Mouse (Mus musculus) CH12.LX (cell line): ENCODE data around the gene Rgs3. TPM values are rescaled to one million over a fixed set of nuclear protein-coding genes. Genes with fewer than 3 reads are reported as not detected.
A peak's percentile ranks its signal among the peaks of the same experiment; 100 is the strongest.

Experiments
- DNase-seq: peaks from one replicate; pipeline ENCODE4 v3.0.0-alpha.2; 2013; ENCODE audit errors: extremely low read depth
- H3K27ac ChIP-seq: 2 replicates; pipeline ENCODE4 v1.5.1; 2012; ENCODE audit warnings: low read depth, mild to moderate bottlenecking, control low read depth, moderate library complexity; ENCODE audit not compliant: insufficient read depth
- H3K27me3 ChIP-seq: replicated peaks from 2 replicates; pipeline ENCODE3; 2012; ENCODE audit warnings: inconsistent platforms
- H3K36me3 ChIP-seq, 2 experiments: replicated peaks in 1 of 2; 2 replicates each; pipeline versions ENCODE3 to v1.6.1; 2012; ENCODE audit warnings: inconsistent platforms in 1 of 2, low read length in 1 of 2, mild to moderate bottlenecking in 1 of 2, mixed read lengths in 1 of 2, moderate library complexity in 1 of 2; ENCODE audit not compliant: control insufficient read depth in 1 of 2, insufficient read depth in 1 of 2
- H3K4me1 ChIP-seq, 2 experiments: 2 replicates each; pipeline ENCODE4 v1.6.1; 2012; ENCODE audit warnings: inconsistent platforms in 1 of 2, moderate library complexity in 1 of 2; ENCODE audit not compliant: insufficient read depth in 2 of 2, control insufficient read depth in 1 of 2
- H3K4me2 ChIP-seq: 2 replicates; pipeline ENCODE4 v1.6.1; 2012; ENCODE audit warnings: low read depth, mild to moderate bottlenecking, control low read depth; ENCODE audit not compliant: poor library complexity, insufficient read depth, severe bottlenecking
- H3K4me3 ChIP-seq, 3 experiments: fragments of 150-350 bp in 1 of 3; sonication (generic) in 1 of 3; replicated peaks in 1 of 3; 2 replicates each; pipeline versions ENCODE3 to v1.5.1; 2011 to 2012; ENCODE audit warnings: low read depth in 2 of 3, low read length in 2 of 3, mild to moderate bottlenecking in 2 of 3, moderate library complexity in 2 of 3, control low read depth in 1 of 3, improper control_type of control experiment in 1 of 3, inconsistent platforms in 1 of 3, mixed read lengths in 1 of 3; ENCODE audit not compliant: poor library complexity in 1 of 3
- H3K79me2 ChIP-seq: replicated peaks from 2 replicates; pipeline ENCODE4 v1.6.1; 2012; ENCODE audit warnings: mild to moderate bottlenecking, moderate library complexity; ENCODE audit not compliant: control insufficient read depth, poor library complexity, insufficient read depth, severe bottlenecking; ENCODE audit errors: extremely low read depth
- H3K9ac ChIP-seq: 2 replicates; pipeline ENCODE4 v1.6.1; 2012; ENCODE audit warnings: low read depth, mild to moderate bottlenecking, control low read depth, moderate library complexity; ENCODE audit not compliant: insufficient read depth
- H3K9me3 ChIP-seq: replicated peaks from 2 replicates; pipeline ENCODE3; 2012; ENCODE audit warnings: low read length, inconsistent platforms, mixed read lengths
- BHLHE40 ChIP-seq: IDR thresholded peaks from 2 replicates; pipeline ENCODE4 v1.6.1; 2011; ENCODE audit warnings: mild to moderate bottlenecking, low read depth, low read length, improper control_type of control experiment
- CHD1 ChIP-seq: IDR thresholded peaks from 2 replicates; pipeline ENCODE4 v1.6.1; 2012; ENCODE audit warnings: low read depth, low read length, improper control_type of control experiment, inconsistent platforms
- ETS1 ChIP-seq: conservative IDR thresholded peaks from 2 replicates; pipeline ENCODE4 v1.6.1; 2012; ENCODE audit warnings: low read depth, mild to moderate bottlenecking, inconsistent platforms, low read length, improper control_type of control experiment, moderate library complexity
- IRF4 ChIP-seq: IDR thresholded peaks from 2 replicates; pipeline ENCODE4 v1.6.1; 2014; ENCODE audit warnings: low read depth, mild to moderate bottlenecking, inconsistent platforms, low read length, improper control_type of control experiment
- JUND ChIP-seq: conservative IDR thresholded peaks from 2 replicates; pipeline ENCODE4 v1.6.1; 2011; ENCODE audit warnings: low read depth, low read length, improper control_type of control experiment
- MAFK ChIP-seq: IDR thresholded peaks from 2 replicates; pipeline ENCODE4 v1.6.1; 2011; ENCODE audit warnings: low read length, improper control_type of control experiment; ENCODE audit not compliant: insufficient replicate concordance
- MXI1 ChIP-seq: IDR thresholded peaks from 2 replicates; pipeline ENCODE4 v1.6.1; 2011; ENCODE audit warnings: mild to moderate bottlenecking, low read depth, low read length, improper control_type of control experiment
- NELFE ChIP-seq: IDR thresholded peaks from 2 replicates; pipeline ENCODE4 v1.6.1; 2011; ENCODE audit warnings: low read depth, low read length, improper control_type of control experiment
- PAX5 ChIP-seq: IDR thresholded peaks from 2 replicates; pipeline ENCODE4 v1.6.1; 2012; ENCODE audit warnings: low read length, inconsistent platforms, mixed read lengths
- POLR2A ChIP-seq: IDR thresholded peaks from 2 replicates; pipeline ENCODE4 v1.6.1; 2011; ENCODE audit warnings: low read depth, mild to moderate bottlenecking, improper control_type of control experiment, low read length
- RAD21 ChIP-seq: IDR thresholded peaks from 2 replicates; pipeline ENCODE4 v1.6.1; 2011; ENCODE audit warnings: low read depth, mild to moderate bottlenecking, low read length, improper control_type of control experiment, moderate library complexity
- SIN3A ChIP-seq: IDR thresholded peaks from 2 replicates; pipeline ENCODE4 v1.6.1; 2012; ENCODE audit warnings: low read length, improper control_type of control experiment, inconsistent platforms
- TBP ChIP-seq: conservative IDR thresholded peaks from 2 replicates; pipeline ENCODE4 v1.6.1; 2011; ENCODE audit warnings: low read depth, low read length, improper control_type of control experiment
- USF1 ChIP-seq: IDR thresholded peaks from 2 replicates; pipeline ENCODE4 v1.6.1; 2014; ENCODE audit warnings: low read depth, mild to moderate bottlenecking, inconsistent platforms, low read length, improper control_type of control experiment
- ZC3H11A ChIP-seq: IDR thresholded peaks from 2 replicates; pipeline ENCODE4 v1.6.1; 2012; ENCODE audit warnings: low read depth, mild to moderate bottlenecking, inconsistent platforms, low read length, improper control_type of control experiment
- dilution Hi-C: fragments of 300-500 bp; cut with MboI; formaldehyde crosslinking; loops from 2 replicates; pipeline ENCODE4 v1.14.3; 2020; ENCODE audit warnings: low sequenced_read_pairs; ENCODE audit not compliant: extremely low pct_unique_long_range_greater_than_20kb, extremely low pct_ligation_motif_present
- in situ Hi-C: fragments of 300-500 bp; cut with MboI; formaldehyde crosslinking; loops from 3 replicates; pipeline ENCODE4 v1.14.3; 2019; ENCODE audit warnings: low sequenced_read_pairs, low pct_ligation_motif_present, low pct_unique_long_range_greater_than_20kb, mixed read lengths
- polyA plus RNA-seq: library from polyadenylated mRNA; unstranded; fragments of >175 nt; gene quantifications from 2 replicates; pipeline ENCODE4 v1.2.1, GENCODE M21; 2012; ENCODE audit warnings: low read depth; ENCODE audit not compliant: insufficient read length
- total RNA-seq, 2 experiments: library from RNA; depleted of rRNA; stranded (reverse); fragments of 300-350 nt in 1 of 2; fragments of >200 nt in 1 of 2; gene quantifications; 2 replicates each; pipeline ENCODE4 v1.2.3; 2012 to 2014

The Rgs3 gene
- total and polyA plus RNA-seq, 3 experiments = 3.3 to 6.0 (median 3.5) TPM

DNA sequence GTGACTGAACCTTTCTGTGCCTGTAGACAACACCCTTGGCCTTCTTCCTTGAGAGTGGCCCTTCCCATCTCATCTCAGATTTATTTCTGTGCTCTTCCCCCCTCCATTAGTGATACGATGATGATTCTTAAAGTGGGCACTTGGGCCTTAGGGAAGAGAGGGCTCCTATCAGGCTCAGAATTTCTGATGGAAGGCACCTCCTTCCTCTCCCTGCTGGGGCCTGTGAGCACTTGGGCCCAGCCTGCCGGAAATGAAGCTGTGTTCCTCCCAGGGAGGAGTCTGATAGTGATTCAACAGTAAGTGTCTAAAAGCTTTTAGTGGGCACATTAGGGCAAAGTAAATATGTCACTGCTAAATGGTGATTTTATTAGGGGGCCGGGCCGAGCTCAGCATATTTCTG is 67.7 kb downstream of the Rgs3 start:
- H3K4me2 ChIP-seq = no peak overlapping the region
- no peak for TF ChIP-seq BHLHE40
- no peak for TF ChIP-seq ZC3H11A
- H3K27me3 ChIP-seq = no peaks in the 10 kb centered on the region
- no peaks in the 10 kb centered on the region for H3K79me2 ChIP-seq
- H3K9ac ChIP-seq = no peak overlapping the region
- DNase-seq = no peak
- no peaks in the 10 kb centered on the region for H3K9me3 ChIP-seq
- H3K4me1 ChIP-seq = peaks cover 22 to 43% of the 10 kb centered on the region in 2 experiments
- dilution Hi-C loops = no loop called here
- H3K27ac ChIP-seq = no peak overlapping the region
- no peak overlapping the region for H3K4me3 ChIP-seq
- in situ Hi-C loops = loop anchor here (5.0 kb wide), 1 partner anchor 50 kb away; no protein-coding TSS in a partner anchor
- H3K36me3 ChIP-seq = no peaks in the 10 kb centered on the region

DNA sequence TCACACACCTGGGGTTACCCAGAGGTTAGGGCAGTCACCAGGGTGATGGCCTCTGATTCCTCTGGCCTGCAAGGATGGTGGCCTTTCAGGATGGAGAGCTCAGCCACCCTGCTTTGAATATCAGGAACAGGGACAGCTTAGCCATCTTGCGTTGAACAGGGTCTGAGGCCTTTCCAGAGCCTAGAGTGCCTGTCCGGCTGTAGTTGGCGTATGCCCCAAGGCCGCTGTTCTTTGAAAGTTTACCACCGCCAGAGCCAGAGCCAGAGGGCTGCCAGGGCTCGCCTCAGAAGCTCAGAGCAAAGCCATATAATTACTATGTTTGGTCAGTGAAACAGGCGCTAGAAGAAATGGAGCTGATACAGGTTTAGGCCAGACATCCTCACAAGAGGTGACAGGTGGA is 68.9 kb downstream of the Rgs3 start:
- H3K9ac ChIP-seq = no peak overlapping the region
- dilution Hi-C loops (no loop called here), in situ Hi-C loops (loop anchor here (5.0 kb wide), 1 partner anchor 49 kb away; no protein-coding TSS in a partner anchor)
- H3K4me2 ChIP-seq = no peak overlapping the region
- no peak overlapping the region for H3K4me3 ChIP-seq
- DNase-seq = no peak
- no peaks in the 10 kb centered on the region for H3K36me3 ChIP-seq
- H3K27me3 ChIP-seq = no peaks in the 10 kb centered on the region
- TF ChIP-seq USF1 (no peak), JUND (no peak), MAFK (no peak), CHD1 (no peak), NELFE (no peak), SIN3A (no peak), ETS1 (no peak), PAX5 (no peak), MXI1 (no peak), TBP (no peak), POLR2A (no peak)
- H3K79me2 ChIP-seq = no peaks in the 10 kb centered on the region
- H3K4me1 ChIP-seq = peaks cover 22 to 41% of the 10 kb centered on the region in 2 experiments
- no peak overlapping the region for H3K27ac ChIP-seq
- no peaks in the 10 kb centered on the region for H3K9me3 ChIP-seq

DNA sequence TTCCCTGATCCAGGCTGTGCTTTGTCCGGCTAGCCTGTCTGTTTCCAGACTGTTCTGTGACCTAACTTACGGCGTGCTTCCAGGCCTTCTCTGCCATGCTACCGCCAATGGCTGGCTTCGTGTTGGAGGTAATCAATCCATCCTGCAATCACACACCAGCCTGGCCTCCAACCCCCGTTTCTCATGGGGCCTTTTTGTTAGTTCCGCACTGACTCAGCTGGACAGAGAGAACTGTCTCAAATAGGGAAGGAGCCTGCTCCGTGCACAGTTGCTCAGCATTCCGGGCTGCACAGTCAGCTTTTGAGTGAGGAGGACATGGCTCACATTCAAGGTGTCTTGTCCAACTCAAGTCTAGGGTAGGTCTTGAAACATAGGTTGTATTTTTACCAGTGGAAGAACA is 69.8 kb downstream of the Rgs3 start:
- Histone ChIP-seq H3K4me1 (peaks cover 22 to 41% of the 10 kb centered on the region in 2 experiments), H3K79me2 (no peaks in the 10 kb centered on the region), H3K27ac (peak overlapping the region; percentile 74), H3K36me3 (no peaks in the 10 kb centered on the region), H3K27me3 (no peaks in the 10 kb centered on the region), H3K9me3 (no peaks in the 10 kb centered on the region), H3K4me2 (peak overlapping the region; percentile 49), H3K9ac (no peak overlapping the region), H3K4me3 (no peak overlapping the region)
- dilution Hi-C loops = no loop called here
- in situ Hi-C loops = loop anchor here (5.0 kb wide), 1 partner anchor 48 kb away; no protein-coding TSS in a partner anchor
- DNase-seq = peak; percentile 42
- no peak; the same call in 1 of the 2 replicates for TF ChIP-seq RAD21
- no peak for TF ChIP-seq IRF4
- 0 out of 2 replicates have a peak, but pooled peaks have one; percentile 4 for TF ChIP-seq JUND
